Mouse (Mus musculus) kidney, adult 2 months (tissue): ENCODE measurements at regions not wholly inside any gene's neighbourhood (a gene's known extent, or its start where the extent isn't known, plus 50 kb on each side); places are given as distances from the start of the nearest gene placed in this dataset.

Source experiments
- CTCF ChIP-seq: fragments of 200-500 bp; conservative IDR thresholded peaks from 2 replicates; pipeline ENCODE4 v1.5.1; 2011; ENCODE audit warnings: low read depth, mild to moderate bottlenecking, control low read depth, low read length, moderate library complexity, mixed read lengths; ENCODE audit not compliant: insufficient read depth, insufficient read length
- POLR2A ChIP-seq: fragments of 200-500 bp; IDR thresholded peaks from one replicate; pipeline ENCODE4 v1.6.1; 2011; ENCODE audit warnings: low read depth, low read length, control low read depth

DNA sequence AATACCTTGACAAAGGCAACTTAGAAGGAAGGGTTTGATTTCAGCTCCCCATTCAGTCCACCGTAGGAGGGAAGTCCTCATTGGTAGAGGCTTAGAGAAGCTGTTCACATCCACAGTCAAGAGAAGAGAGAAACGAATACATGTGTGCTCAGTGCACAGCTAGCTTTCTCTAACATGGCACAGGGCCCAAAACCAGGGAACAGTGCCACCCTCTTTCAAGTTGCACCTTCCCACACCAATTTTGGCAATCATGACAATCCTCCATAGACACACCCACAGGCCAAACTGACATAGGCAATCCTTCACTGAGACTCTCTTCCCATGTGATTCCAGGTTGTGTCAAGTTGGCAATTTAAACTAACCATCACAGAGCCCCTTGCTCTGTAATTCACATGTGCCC is 193.4 kb upstream of the Zfp462 start:
- TF ChIP-seq CTCF (no peak), POLR2A (no peak)
